Mouse (Mus musculus): ENCODE results near the gene Ggcx. TPM values are rescaled to one million over a fixed set of nuclear protein-coding genes. Genes with fewer than 3 reads are reported as not detected.

Ggcx gene
- 10 to 100 TPM; 15.2 to 18.8 TPM for total RNA-seq (2023)

DNA sequence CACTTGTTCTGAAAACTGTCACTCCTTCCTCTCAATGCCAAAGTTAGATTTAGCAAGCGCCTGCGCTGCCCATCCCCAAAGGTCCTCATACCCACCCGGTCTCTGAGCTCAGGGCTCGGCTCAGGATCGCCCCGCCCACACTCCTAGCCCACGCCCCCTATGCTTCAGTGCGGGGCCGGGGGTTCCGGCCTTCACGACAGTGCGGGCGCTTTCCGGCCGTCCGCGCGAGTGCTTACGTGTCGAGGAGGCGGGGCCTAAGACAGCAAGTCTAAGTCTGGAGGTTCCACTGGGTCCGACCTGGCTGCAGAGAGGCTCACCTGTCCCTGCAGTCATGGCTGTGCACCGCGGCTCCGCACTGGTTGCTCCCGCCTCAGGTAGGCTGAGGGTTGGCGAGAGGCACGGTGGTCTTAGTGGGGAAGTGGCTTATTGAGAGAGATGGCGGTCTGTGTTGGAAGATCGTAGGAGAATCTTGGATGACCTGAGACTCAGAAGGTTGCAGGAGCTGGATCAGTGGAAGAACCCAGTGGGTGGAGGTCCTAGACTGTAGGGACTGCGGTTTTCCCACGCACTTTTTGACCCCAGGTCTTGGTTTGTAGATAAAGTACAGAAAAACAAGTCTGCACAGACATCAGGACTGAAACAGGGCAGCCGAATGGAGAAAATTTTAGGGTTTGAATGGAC, at the start of gene Ggcx:
Gene Ggcx, plus strand, starts transcription at position 233 of the 681 bp plus-strand sequence.

DNA sequence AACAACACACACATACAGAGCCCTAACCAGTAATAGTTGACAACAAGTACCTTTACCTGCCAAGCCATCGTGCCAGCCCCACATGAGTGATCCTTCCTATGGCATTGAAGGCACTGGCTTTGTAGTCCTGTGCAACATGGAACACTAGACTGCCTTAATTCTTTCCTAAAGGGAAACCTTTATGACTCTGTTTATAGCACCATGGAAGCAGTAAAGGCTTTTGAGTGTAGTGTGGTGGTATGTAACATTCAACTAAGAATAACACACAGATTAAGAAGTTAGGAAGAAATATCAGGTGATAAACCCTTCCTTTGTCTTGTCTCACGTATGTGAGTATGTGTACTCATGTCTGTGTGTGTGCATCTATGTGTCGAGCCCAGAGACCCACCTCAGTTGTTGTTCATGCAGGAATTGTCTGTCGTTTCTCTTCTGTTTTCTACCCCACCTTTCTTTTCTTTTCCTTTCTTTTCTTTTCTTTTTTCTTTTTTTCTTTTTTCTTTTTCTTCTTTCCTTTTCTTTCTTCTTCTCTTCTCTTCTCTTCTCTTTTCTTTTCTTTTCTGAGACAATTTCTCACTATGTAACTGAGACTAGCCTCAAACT, 47.2 kb upstream of the Ggcx start, which contains the start of gene Rnf181:
Gene Rnf181, minus strand, starts transcription at position 113 of the 600 bp plus-strand sequence.

DNA sequence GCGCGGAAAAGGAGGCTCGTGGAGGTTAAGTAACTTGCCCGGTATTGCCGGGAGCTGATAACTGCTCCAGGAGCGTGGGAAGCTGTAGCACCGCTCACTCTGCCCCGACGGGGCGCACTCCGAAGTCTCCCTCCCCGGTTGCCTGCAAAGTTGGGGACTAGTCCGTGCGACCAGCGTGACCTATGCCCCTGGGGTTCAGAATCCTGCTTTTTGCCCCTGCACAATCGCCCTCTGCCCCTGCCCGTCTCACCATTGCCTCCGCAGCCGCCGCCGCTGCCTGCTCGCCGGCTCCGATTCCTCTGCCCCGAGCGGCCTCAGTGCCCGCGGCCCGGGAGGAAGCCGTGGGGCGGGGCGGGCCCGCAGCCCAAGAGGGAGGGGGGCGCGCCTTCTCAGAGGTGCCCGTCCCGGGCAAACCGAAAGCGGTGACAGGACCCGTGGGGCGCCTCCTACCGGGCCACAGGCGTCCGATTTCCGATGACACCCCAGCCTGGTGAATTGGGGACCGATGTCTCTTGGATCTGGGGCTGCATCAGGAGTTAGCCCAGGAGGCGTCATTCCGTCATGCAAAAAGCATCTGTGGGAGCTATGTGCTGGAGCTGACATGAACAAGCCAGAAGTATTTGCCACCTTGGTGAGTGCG, 33.9 kb upstream of the Ggcx start, which contains the start of gene Vamp5:
Gene Vamp5, minus strand, starts transcription at position 338 of the 640 bp plus-strand sequence.

DNA sequence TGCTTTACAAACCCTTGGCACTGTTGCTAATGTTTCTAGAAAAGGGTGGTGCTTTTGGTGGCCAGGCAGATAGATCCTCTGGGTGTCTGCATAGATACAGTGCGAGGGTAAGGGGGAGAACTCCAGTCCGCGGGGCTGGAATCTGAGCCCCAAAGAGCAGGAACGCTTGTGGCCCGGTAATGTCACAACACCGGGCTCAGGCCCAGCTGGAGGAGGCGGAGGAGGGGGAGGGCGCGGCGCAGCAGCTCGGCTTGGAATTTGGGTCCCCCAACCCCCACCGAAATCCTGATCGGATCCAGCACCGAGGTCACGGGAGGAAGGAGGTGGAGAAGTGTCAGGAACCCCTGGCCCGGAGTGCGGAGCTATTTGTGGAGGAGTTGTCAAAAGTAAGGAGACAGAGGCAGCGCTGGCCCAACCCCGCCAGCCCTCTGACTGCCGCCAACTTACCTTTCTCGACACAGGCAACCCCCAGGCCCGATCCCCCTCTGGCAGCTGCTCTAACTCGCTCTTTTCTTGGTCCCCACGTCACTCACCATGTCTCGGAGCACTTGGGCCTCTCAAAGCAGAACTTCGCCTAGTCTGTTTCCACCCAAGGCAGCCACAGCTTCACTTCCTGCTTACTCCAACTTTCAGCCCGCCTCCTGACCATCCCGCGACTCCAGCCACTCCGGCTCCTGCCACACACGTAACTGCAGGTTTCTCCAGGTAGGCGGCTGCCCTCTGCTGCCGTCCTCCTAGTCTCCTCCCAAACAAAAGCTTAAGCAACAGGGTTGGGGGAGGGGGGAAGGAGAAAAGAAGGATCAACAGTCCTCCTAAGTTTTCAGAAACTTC, 24.0 kb upstream of the Ggcx start, which contains the start of gene Vamp8:
Gene Vamp8, minus strand, starts transcription at position 763 of the 831 bp plus-strand sequence.

DNA sequence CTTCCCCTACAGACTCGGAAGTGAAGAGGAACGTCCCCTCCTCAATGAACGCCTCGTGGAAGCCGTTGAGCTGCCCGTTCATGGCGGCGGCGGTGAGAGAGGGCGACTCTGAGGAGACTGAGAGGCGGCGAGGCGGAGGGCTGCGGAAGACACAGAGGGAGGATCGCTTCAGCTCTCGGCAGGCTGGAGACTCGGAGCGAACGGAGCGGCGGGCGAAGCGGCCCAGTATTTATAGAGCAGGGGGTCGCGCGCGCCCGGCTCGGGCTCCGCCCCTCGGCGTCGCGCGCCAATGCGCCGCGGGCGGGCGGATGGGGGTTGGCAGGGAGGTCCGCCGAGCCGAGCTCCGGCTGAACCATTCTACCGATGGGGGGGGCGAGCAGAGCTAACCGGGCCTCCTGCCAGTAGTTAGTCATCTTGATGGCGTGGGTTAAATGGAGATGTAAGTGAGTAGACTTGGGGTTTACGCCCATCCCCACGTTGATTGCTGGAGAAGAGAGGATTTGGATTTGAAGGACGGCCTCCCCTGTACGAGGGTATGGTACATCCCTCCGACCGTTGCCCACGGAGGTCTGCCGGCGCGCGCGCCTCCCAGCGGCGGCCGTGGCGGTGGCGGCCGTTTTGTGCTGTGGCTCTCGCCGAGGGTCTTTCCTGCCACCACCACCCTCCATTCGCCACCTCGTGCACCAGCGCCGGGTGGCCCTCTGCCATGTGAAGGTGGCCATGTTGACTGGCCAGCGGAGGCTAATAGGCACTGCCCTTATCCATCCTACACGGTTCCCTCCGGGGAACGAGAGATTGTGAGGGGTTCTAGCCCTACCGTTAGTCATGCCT, 25.5 kb downstream of the Ggcx start, which contains the start of gene Mat2a:
Gene Mat2a, minus strand, starts transcription at position 204 of the 831 bp plus-strand sequence.

Other genes starting within 250 kb of the Ggcx start
- gene Atoh8, start 178.7 kb upstream of the Ggcx start, total RNA-seq (2023) = under 1 TPM in 1 of 2 experiments, not detected in 1; 0.47 TPM
- not detected for gene Sftpb, start 109.7 kb upstream of the Ggcx start, total RNA-seq (2023)
- 10 to 100 TPM; 48.4 to 51.4 TPM for gene Usp39, start 69.1 kb upstream of the Ggcx start, total RNA-seq (2023)
- 10 to 100 TPM; 45.7 to 50.6 TPM for gene 0610030E20Rik, start 67.0 kb upstream of the Ggcx start, total RNA-seq (2023)
- 1 to 10 TPM; 3.4 to 3.9 TPM for gene Tmem150a, start 58.9 kb upstream of the Ggcx start, total RNA-seq (2023)
- gene Rnf181, start 47.4 kb upstream of the Ggcx start, total RNA-seq (2023) = 100 to 1,000 TPM in 1 of 2 experiments, 10 to 100 TPM in 1; 92.9 to 102 TPM
- 10 to 100 TPM; 13.8 to 14.3 TPM for gene Vamp5, start 33.8 kb upstream of the Ggcx start, total RNA-seq (2023)
- 100 to 1,000 TPM; 102 to 113 TPM for gene Vamp8, start 23.6 kb upstream of the Ggcx start, total RNA-seq (2023)
- gene Mat2a, start 25.2 kb downstream of the Ggcx start, total RNA-seq (2023) = 100 to 1,000 TPM; 293 to 340 TPM
- gene Sh2d6, start 107.4 kb downstream of the Ggcx start, total RNA-seq (2023) = not detected
- gene Capg, start 130.1 kb downstream of the Ggcx start, total RNA-seq (2023) = 100 to 1,000 TPM; 351 to 391 TPM
- gene Elmod3, start 184.1 kb downstream of the Ggcx start, total RNA-seq (2023) = 10 to 100 TPM; 16.4 to 19.4 TPM
- 10 to 100 TPM in 1 of 2 experiments, 1 to 10 TPM in 1; 5.9 to 11.7 TPM for gene Retsat, start 184.2 kb downstream of the Ggcx start, total RNA-seq (2023)
- 100 to 1,000 TPM; 159 to 172 TPM for gene Tgoln1, start 202.7 kb downstream of the Ggcx start, total RNA-seq (2023)

Measured in B cell, adult 67 days (primary cell).